Mouse (Mus musculus): Measurements from ENCODE around the gene Efcab6.

DNA sequence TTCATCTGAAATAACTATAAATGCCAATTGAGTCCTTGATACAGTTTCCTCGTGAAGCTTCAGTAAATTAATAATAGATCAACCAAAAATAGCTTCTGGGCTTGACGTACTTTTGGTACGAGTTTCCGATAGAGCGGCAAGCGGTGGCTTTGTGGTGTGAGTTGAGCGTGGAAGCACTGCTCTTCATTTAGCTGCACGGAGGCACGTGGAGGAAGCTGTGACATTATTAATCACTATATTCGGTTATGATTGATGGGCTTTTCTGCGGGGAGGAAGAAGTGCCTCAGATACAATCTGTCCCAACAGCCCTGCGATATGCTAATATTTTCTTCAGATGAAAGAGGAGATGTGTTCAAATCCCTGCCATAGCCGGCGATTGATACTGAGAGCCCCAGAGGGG, 60.9 kb downstream of the Efcab6 start:
- no peak for TF ChIP-seq CTCF (IDR thresholded peaks at IDR 0.05; ENCODE audit: control insufficient read depth, insufficient read depth, low read length)
- TF ChIP-seq POLR2A (IDR thresholded peaks at IDR 0.05; ENCODE audit: borderline replicate concordance, control insufficient read depth, low read depth, low read length) = no peak
